Mouse (Mus musculus): ENCODE data around the gene Eogt. TPM values are rescaled to one million over a fixed set of nuclear protein-coding genes. Genes with fewer than 3 reads are reported as not detected.

Eogt gene
- total RNA-seq, 2 experiments from 2014 or later: 4.6 to 6.1 TPM

DNA sequence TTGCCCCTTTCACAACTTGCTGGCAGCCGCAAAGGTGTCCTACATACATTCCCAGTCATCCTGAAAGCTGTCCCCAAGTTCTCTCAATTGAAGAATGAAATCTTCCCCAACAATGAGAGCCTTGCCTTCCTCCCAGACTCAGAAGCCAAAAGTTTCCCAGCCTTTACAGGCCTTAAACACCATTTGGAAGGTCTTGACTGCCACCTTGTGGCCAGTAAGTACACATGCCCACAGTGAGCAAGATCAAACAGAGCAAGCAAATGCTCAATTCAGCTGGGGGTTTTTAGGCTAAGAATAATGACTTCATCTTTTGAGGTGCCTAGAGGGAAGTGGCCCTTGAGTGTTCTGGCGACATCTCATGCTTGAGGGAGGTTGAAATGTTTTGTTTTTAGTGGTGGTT, 42.2 kb downstream of the Eogt start:
- ATAC-seq (ENCODE audit: poor library complexity, severe bottlenecking): peak; percentile 83

DNA sequence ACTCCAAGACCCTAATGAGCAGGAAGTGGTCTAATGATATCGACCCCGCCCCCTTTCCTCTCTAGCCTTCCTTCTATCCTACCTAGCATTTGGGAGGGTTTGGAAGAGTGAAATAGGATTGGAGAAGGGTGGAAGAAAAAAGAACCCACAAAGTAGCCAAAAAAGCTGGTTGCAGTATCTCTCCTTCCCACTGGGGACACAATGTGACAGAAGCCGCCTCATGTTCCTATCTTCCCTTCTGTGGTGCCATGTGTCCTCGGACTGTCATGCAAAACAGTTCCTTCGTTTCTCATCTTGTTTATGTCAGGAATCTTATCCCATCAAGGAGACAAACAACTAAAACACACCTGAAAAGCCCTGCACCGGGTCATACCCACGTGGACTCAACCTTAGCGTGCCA, 42.9 kb downstream of the Eogt start:
- no peak for ATAC-seq (ENCODE audit: poor library complexity, severe bottlenecking)

DNA sequence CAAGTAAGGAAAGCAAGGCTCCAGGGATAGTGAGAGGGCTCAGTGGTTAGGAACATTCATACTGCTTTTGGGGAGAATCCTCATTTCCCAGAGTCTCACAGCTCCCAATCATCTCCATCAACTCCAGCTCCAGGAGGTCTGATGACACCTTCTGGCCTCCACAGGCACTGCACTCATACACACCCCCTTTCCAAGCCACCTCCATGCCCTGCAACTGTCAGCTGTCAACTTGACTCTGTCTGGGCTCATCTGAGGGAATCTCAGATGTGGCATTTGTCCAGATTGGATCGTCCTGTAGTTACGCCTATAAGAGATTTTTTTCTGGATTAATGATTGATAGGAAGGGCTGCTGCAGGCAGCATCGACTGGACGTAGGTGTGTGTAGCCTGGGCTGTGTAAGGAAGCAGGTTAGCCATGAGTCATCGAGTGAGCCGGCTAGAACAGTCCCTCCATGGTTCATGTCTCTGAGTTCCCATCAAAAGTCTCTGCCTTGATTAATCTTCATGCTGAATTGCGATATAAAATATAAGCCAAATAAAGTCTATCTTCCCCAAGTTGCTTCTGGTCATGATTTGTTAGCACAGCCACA, 44.6 kb downstream of the Eogt start:
- ATAC-seq (ENCODE audit: poor library complexity, severe bottlenecking): peak; percentile 55; the same call in 1 of the 2 replicates

DNA sequence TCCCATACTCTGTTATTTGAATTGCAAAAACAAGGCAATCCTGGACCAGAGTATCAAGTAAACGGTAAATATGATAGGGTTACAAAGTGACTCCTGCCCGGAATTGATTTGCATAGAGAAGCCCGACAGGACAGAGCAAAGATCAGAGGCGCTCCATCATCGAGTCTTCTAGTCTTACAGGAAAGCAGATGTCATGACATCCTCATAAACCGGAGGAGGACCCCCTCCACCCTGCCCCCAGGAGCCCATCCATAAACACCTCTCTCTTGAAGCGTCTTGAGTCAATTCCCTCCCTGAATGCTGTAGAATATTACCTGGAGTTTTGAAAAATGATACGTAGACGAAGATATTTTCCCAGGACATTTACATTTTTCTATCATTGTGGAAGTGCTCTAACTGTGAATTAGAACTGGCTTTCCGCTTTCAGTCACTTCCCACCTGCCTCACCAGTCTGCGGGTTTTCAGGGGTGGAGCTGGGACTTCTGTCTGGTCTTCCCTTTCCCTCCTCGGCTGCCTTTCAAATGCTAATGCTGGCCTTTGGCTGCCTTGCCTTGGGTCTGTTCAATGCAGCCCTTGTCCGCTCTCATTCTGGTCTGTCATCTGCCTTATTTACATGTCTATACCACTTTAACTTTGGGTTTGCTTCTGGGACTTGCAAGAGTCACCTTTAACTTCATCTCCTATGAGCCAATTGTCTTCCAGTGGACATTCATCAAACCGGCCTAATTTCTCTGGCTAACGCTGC, 46.9 kb downstream of the Eogt start:
- no peak for ATAC-seq (ENCODE audit: poor library complexity, severe bottlenecking)

DNA sequence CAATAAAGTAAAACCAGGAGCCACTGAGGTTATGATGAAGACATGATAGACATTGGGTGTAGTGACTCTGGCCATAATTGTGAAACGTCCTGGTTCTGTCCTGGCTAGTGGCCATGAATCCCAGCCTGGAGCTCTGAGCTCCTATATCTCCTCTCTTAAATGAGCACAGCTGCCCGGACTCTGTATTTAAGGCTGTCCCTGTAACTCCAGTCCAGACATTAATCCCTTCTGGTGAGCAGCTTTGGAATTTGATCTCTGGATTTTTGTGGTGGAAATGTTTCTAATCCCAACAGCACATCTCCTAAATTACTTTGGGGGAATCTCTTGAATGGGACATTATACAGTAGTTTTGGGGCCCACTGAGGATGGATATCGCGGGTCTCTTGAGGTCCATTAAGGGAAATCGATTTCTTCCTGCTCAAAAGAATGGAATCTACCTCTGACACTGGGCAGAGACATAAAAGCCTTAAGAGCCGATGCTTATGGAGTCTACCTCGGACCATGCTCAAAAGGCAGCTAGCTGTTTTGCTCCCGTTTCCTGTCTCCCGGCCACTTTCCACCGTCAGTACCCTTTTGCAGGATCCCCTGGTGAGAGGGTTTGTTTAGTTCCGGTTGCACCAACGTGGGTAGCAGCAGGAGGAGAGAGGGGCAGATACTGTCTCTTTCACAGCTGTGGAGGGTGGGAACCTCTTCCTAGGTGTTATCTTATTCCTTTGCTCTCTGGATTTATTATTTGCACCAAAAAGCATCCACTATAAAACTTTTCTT, 47.6 kb downstream of the Eogt start:
- no peak for ATAC-seq (ENCODE audit: poor library complexity, severe bottlenecking)

DNA sequence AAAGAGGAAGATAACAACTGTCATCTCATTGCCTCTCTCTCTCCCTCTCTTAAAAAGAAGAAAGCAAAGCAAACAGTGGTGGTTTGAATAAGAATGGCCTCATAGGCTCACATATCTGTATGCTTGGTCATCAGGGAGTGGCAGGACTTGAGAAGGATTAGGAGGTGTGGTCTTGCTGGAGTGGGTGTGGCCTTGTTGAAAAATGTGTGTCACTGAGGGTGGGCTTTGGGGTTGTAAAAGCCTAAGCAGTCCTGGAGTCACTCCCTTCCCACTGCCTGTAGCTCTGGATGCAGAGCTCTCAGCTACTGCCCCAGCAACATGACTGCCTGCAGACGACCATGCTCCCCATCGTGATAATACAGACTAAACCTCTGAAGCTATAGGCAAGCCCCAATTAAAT, 66.6 kb downstream of the Eogt start:
- no peak for ATAC-seq (ENCODE audit: poor library complexity, severe bottlenecking)

DNA sequence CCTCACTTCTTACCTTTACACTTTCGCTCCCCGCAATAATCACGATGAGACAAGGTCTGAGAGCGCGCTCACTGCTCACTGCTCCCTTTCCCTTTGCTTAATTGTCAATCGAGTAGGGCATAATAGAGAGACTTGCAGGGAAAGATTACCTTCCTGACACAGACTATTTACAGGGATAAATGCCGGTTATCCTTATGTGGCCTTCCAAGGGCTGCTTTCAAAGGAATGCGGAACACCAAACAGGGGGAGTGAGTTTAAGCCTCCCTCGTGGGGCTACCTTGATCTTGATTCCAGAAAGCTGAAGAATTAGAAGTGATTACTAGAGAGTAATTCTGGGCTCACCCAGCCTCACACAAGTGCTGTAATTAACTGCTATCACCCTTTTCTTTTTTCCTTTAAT, 69.0 kb downstream of the Eogt start:
- no peak for ATAC-seq (ENCODE audit: poor library complexity, severe bottlenecking)

DNA sequence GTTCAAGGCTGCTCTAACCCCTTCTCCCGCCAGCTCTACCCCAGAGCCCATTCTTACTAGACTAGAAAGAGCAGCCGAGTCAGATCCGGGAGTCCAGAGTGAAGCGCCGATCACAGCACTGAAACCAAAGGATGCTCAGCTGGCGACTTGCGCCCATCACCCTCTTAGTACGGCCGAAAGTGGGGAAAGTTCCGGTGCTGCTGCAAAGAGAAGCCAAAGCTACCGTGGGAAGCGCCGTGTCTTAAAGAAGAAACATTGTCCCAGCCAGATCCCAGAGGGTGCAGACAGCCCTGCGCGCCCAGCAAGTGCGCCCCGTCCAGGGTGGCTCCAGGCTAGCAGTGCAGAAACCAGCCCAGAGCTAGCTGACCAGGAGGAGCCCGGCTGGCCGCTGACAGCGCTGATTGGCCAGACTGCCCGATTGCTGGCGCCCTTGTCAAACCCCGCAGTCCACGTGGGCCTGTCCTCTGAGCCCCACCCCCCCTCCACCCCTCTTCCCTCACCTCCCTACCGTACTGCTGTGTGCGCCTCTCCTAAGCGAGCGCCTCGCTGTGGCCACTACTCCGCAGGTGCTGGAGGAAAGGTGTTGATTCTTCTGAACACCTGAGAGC, 88.8 kb downstream of the Eogt start, which contains the start of gene Fam19a4:
Fam19a4 (minus strand) TSS at position 340 of the 608 bp plus-strand sequence.
- ATAC-seq (ENCODE audit: poor library complexity, severe bottlenecking): no peak

Other genes with a start within 250 kb of the Eogt start
- 0.21 TPM in 1 of 2 replicates, not detected in the other for gene Fam19a4, start 88.8 kb downstream of the Eogt start, total RNA-seq (2015)
- gene Fam19a4, start 88.8 kb downstream of the Eogt start, total RNA-seq (2017): not detected in 2 replicates
- gene Tmf1, start 29.9 kb upstream of the Eogt start, total RNA-seq (2015): 21.5 and 22.6 TPM in 2 replicates
- 98.2 and 120 TPM in 2 replicates for gene Tmf1, start 29.9 kb upstream of the Eogt start, total RNA-seq (2017)
- gene Uba3, start 56.5 kb upstream of the Eogt start, total RNA-seq (2015): 52.0 and 52.9 TPM in 2 replicates
- 57.5 and 64.0 TPM in 2 replicates for gene Uba3, start 56.5 kb upstream of the Eogt start, total RNA-seq (2017)
- gene Arl6ip5, start 61.5 kb upstream of the Eogt start, total RNA-seq (2015): 90.2 and 109 TPM in 2 replicates
- 98.0 and 125 TPM in 2 replicates for gene Arl6ip5, start 61.5 kb upstream of the Eogt start, total RNA-seq (2017)
- gene Lmod3, start 103.6 kb upstream of the Eogt start, total RNA-seq (2015): not detected in 2 replicates
- not detected in 2 replicates for gene Lmod3, start 103.6 kb upstream of the Eogt start, total RNA-seq (2017)

Data from megakaryocyte, adult 5-6 weeks (primary cell).